Mouse (Mus musculus): ENCODE data around the gene Adamts18.

Adamts18 gene

GRCm38 (mm10) chr8:113656154-113656553 lies 192.4 kb downstream of the Adamts18 start:
- no peak for DNase-seq

DNA sequence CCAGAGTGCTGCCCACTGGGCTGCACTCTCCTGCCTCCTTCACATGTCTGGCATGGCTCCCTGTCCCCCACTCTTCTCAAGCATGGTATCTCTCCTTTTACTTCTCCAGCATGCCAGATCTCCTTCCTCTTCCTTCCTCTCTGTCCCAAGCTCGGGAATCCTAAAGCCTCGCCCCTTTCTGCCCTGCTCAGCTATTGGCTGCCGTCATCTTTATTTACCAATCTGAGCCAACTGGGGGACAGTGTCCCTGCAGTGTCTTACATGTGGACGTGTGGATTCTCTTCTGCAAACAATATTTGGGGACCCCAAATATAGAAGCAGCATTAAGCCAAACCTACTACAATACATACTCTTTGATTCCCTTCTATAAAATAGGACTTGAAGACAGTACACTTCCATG lies 195.4 kb downstream of the Adamts18 start:
- DNase-seq = no peak

- DNase-seq = no peak
Observed at GRCm38 (mm10) chr8:113652450-113652849, 196.1 kb downstream of the Adamts18 start.

Measured in kidney, postnatal 14 days (tissue).